Mouse (Mus musculus): ENCODE measurements around the gene Agmat.
A peak's percentile ranks its signal among the peaks of the same experiment; 100 is the strongest.

Agmat gene

GRCm38 (mm10) chr4:141746578-141747346 is at the start of gene Agmat:
TSS of gene Agmat (plus strand) at chr4:141746672.
- DNase-seq (ENCODE audit: low spot score in 2 of 2) = no peak

GRCm38 (mm10) chr4:141704625-141705024 is 41.8 kb upstream of the Agmat start:
- no peak for DNase-seq (ENCODE audit: low spot score in 2 of 2)

- DNase-seq (ENCODE audit: low spot score in 2 of 2) = no peak
These were observed 41.1 kb upstream of the Agmat start for GRCm38 (mm10) chr4:141705331-141705730.

GRCm38 (mm10) chr4:141708005-141708404 is 38.5 kb upstream of the Agmat start:
- DNase-seq (ENCODE audit: low spot score in 2 of 2) = no peak

GRCm38 (mm10) chr4:141708971-141709370 is 37.5 kb upstream of the Agmat start:
- no peak for DNase-seq (ENCODE audit: low spot score in 2 of 2)

- DNase-seq (ENCODE audit: low spot score in 2 of 2) = no peak
These were observed 35.2 kb upstream of the Agmat start for GRCm38 (mm10) chr4:141711250-141711649.

GRCm38 (mm10) chr4:141713598-141714142 is 32.8 kb upstream of the Agmat start:
- DNase-seq (ENCODE audit: low spot score in 2 of 2) = no peak

GRCm38 (mm10) chr4:141715027-141715426 is 31.4 kb upstream of the Agmat start:
- DNase-seq (ENCODE audit: low spot score in 2 of 2) = no peak

GRCm38 (mm10) chr4:141717633-141718032 is 28.8 kb upstream of the Agmat start:
- DNase-seq (ENCODE audit: low spot score in 2 of 2) = no peak

GRCm38 (mm10) chr4:141719304-141719703 is 27.2 kb upstream of the Agmat start:
- no peak for DNase-seq (ENCODE audit: low spot score in 2 of 2)

GRCm38 (mm10) chr4:141720761-141721523 is 25.5 kb upstream of the Agmat start:
- no peak for DNase-seq (ENCODE audit: low spot score in 2 of 2)

- DNase-seq (ENCODE audit: low spot score in 2 of 2) = no peak
These were observed 24.5 kb upstream of the Agmat start for GRCm38 (mm10) chr4:141721961-141722360.

GRCm38 (mm10) chr4:141722731-141723672 is 23.5 kb upstream of the Agmat start, which contains the start of gene Ddi2:
TSS of gene Ddi2 (minus strand) at chr4:141723419.
- peak; percentile 88 to 94 for DNase-seq (ENCODE audit: low spot score in 2 of 2)

- DNase-seq (ENCODE audit: low spot score in 2 of 2) = no peak
These were observed 22.8 kb upstream of the Agmat start for GRCm38 (mm10) chr4:141723673-141724068.

GRCm38 (mm10) chr4:141724594-141724993 is 21.9 kb upstream of the Agmat start:
- peak in 1 of 2 experiments; percentile 31 for DNase-seq (ENCODE audit: low spot score in 2 of 2)

GRCm38 (mm10) chr4:141725277-141725676 is 21.2 kb upstream of the Agmat start:
- no peak for DNase-seq (ENCODE audit: low spot score in 2 of 2)

- no peak for DNase-seq (ENCODE audit: low spot score in 2 of 2)
These were observed 20.7 kb upstream of the Agmat start for GRCm38 (mm10) chr4:141725738-141726137.

- no peak for DNase-seq (ENCODE audit: low spot score in 2 of 2)
These were observed 17.2 kb upstream of the Agmat start for GRCm38 (mm10) chr4:141729266-141729665.

- DNase-seq (ENCODE audit: low spot score in 2 of 2) = no peak
These were observed 16.1 kb upstream of the Agmat start for GRCm38 (mm10) chr4:141730401-141730800.

GRCm38 (mm10) chr4:141731766-141732165 is 14.7 kb upstream of the Agmat start:
- no peak for DNase-seq (ENCODE audit: low spot score in 2 of 2)

GRCm38 (mm10) chr4:141734446-141735205 is 11.8 kb upstream of the Agmat start:
- DNase-seq (ENCODE audit: low spot score in 2 of 2) = peak; percentile 73 to 91
